Mouse (Mus musculus) forebrain, embryonic 15.5 days (tissue): Measurements from ENCODE around the gene Txndc11. TPM values are rescaled to one million over a fixed set of nuclear protein-coding genes. Genes with fewer than 3 reads are reported as not detected.

Experiments
- ATAC-seq: fragments of 200-750 bp; cut with Nextera tagmentation; replicated peaks from 2 replicates; pipeline ENCODE4 v1.8.0; 2017; ENCODE audit warnings: mild to moderate bottlenecking, moderate TSS enrichment, moderate library complexity
- H3K27ac ChIP-seq: fragments of 300-500 bp; sonication (generic); replicated peaks from 2 replicates; pipeline ENCODE4 v1.5.1; 2015; ENCODE audit warnings: mild to moderate bottlenecking, inconsistent platforms
- H3K27me3 ChIP-seq: fragments of 300-500 bp; sonication (generic); 2 replicates; pipeline ENCODE4 v1.6.1; 2015; ENCODE audit warnings: inconsistent platforms
- H3K36me3 ChIP-seq: fragments of 300-500 bp; sonication (generic); 2 replicates; pipeline ENCODE4 v1.6.1; 2015; ENCODE audit warnings: mild to moderate bottlenecking, inconsistent platforms
- H3K4me1 ChIP-seq: fragments of 300-500 bp; sonication (generic); 2 replicates; pipeline ENCODE4 v1.6.1; 2015; ENCODE audit warnings: inconsistent platforms
- H3K4me2 ChIP-seq: fragments of 300-500 bp; sonication (generic); replicated peaks from 2 replicates; pipeline ENCODE4 v1.6.1; 2015; ENCODE audit warnings: mild to moderate bottlenecking, inconsistent platforms
- H3K4me3 ChIP-seq: fragments of 300-500 bp; sonication (generic); 2 replicates; pipeline ENCODE4 v1.5.1; 2015; ENCODE audit warnings: mild to moderate bottlenecking, inconsistent platforms
- H3K9ac ChIP-seq: fragments of 300-500 bp; sonication (generic); replicated peaks from 2 replicates; pipeline ENCODE4 v1.6.1; 2015; ENCODE audit warnings: mild to moderate bottlenecking, inconsistent platforms
- H3K9me3 ChIP-seq: fragments of 300-500 bp; sonication (generic); 2 replicates; pipeline ENCODE4 v1.6.1; 2016; ENCODE audit warnings: inconsistent platforms
- WGBS: fragments of 180-500 bp; shearing (Covaris S2); methylation state at CpG from one replicate; pipeline ENCODE4 v1.1.7; 2015; ENCODE audit warnings: mixed read lengths; 5-methylcytosine and 5-hydroxymethylcytosine counted together
- polyA plus RNA-seq: library from polyadenylated mRNA; unstranded; fragments of >200 nt; fragmentation: Nextera tagmentation; extraction: Ambion mirVana; gene quantifications from 2 replicates; pipeline ENCODE4 v1.2.1, GENCODE M21; 2015

Txndc11 gene
- polyA plus RNA-seq, 1 experiment from 2014 or later, result 34.4 TPM

DNA sequence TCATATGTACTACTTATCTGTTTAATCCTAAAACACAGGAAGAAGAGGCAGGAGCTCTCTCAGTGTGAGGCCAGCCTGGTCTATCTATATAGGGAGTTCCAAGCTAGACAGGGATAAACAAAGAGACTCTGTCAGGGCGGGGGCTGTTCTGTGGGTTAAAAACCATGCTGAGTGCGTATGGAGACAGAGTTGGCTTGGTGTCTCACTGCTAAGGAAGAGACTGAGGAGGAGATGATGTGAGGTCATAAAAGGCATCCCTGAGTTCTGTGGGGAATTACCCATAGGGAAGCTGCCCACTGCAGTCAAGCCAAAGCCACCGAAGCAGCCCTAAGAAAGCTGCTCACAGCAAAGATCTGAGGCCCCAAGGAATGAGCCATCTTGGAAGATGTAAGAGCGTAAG is 73.8 kb downstream of the Txndc11 start, which contains the start of gene Snn:
TSS of gene Snn (plus strand) at position 301 of the 400 bp plus-strand sequence.
- H3K9ac ChIP-seq, result no peak within 1 kb of the TSS
- H3K4me1 ChIP-seq, result peaks cover 25% of the 10 kb centered on the region
- 94% methylated on average over 4 of the region's 4 CpGs for WGBS
- no peak for ATAC-seq
- H3K27ac ChIP-seq, result no peak within 1 kb of the TSS
- H3K4me2 ChIP-seq, result no peak within 1 kb of the TSS
- H3K9me3 ChIP-seq, result no peaks in the 10 kb centered on the region
- H3K4me3 ChIP-seq, result no peak within 1 kb of the TSS
- no peaks in the 10 kb centered on the region for H3K36me3 ChIP-seq
- H3K27me3 ChIP-seq, result no peaks in the 10 kb centered on the region

- Histone ChIP-seq H3K9ac (no peak overlapping the region), H3K27me3 (no peaks in the 10 kb centered on the region), H3K36me3 (no peaks in the 10 kb centered on the region), H3K4me2 (no peak overlapping the region), H3K4me3 (no peak overlapping the region), H3K9me3 (no peaks in the 10 kb centered on the region), H3K27ac (no peak overlapping the region), H3K4me1 (no peaks in the 10 kb centered on the region)
- WGBS, result 66% methylated on average over 5 of the region's 5 CpGs
- ATAC-seq, result no peak
These were observed 78.5 kb downstream of the Txndc11 start for GRCm38 (mm10) chr16:11055916-11056315.

DNA sequence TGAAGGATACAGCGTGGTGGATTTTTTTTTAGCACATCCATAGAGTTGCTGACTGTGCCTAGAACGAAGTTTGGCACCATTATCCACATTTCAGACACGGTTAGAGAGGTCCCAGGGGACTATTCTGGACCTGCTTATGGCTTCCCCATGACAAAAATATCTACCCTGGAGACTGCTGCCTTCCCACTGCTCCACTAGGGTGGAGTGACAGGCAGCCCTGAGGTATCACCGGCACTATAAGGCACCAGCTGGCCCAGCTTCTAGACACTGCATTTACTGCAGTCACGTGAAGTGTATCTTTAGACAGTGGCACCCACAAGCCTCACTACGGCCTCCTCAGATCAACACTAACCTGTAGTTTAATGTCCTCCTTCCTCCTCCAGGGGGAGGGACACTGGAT is 79.6 kb downstream of the Txndc11 start:
- Histone ChIP-seq H3K9ac (no peak overlapping the region), H3K27me3 (no peaks in the 10 kb centered on the region), H3K4me1 (no peaks in the 10 kb centered on the region), H3K4me3 (no peak overlapping the region), H3K36me3 (no peaks in the 10 kb centered on the region), H3K4me2 (no peak overlapping the region), H3K9me3 (no peaks in the 10 kb centered on the region), H3K27ac (no peak overlapping the region)
- no peak for ATAC-seq
- 90% methylated on average over 6 of the region's 6 CpGs for WGBS

DNA sequence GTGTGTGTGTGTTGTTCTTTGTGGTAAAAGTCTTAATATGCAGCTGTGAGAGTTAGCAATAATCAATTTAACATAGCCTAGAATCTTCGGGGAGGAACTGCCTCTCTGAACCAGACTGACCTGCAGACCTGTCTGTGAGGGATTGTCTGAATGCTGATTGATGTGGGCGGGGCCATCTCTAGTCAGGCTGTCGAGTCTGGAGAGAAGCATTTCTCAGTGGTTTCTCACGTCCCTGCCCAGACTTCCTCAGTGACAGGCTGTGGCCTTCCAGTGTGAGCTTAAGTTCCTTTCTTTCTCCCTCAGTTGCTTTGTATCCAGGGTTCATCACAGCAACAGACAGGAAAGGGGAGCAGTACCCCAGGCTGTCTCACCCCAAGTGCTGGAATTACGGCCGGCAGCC is 80.0 kb downstream of the Txndc11 start:
- H3K36me3 ChIP-seq, result no peaks in the 10 kb centered on the region
- no peak overlapping the region for H3K27ac ChIP-seq
- no peak for ATAC-seq
- 72% methylated on average over 6 of the region's 6 CpGs for WGBS
- H3K4me2 ChIP-seq, result no peak overlapping the region
- no peaks in the 10 kb centered on the region for H3K4me1 ChIP-seq
- no peaks in the 10 kb centered on the region for H3K27me3 ChIP-seq
- no peak overlapping the region for H3K9ac ChIP-seq
- no peaks in the 10 kb centered on the region for H3K9me3 ChIP-seq
- no peak overlapping the region for H3K4me3 ChIP-seq

DNA sequence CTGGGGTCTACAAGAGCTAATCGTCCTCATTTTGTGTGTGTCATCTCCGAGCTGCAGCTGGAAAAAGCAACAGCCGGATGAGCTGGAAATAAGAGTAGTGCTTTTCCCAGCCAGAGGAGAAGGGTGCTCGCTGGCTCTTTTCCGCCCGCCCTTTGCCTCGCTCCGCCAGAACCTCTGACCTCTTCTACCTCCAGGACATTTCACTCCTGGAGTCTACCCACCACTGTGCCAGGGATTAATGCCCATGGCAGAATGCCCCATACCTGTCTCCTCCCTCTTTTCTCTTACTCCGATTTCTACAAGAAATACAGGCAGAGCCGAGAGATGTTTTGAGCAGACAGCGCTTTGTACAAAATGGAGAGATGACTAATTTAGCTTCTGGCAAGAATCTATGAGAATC is 83.3 kb downstream of the Txndc11 start:
- ATAC-seq, result no peak
- 89% methylated on average over 11 of the region's 11 CpGs for WGBS
- no peaks in the 10 kb centered on the region for H3K27me3 ChIP-seq
- no peak overlapping the region for H3K27ac ChIP-seq
- no peaks in the 10 kb centered on the region for H3K36me3 ChIP-seq
- no peak overlapping the region for H3K4me3 ChIP-seq
- no peak overlapping the region for H3K9ac ChIP-seq
- H3K9me3 ChIP-seq, result no peaks in the 10 kb centered on the region
- H3K4me2 ChIP-seq, result no peak overlapping the region
- no peaks in the 10 kb centered on the region for H3K4me1 ChIP-seq

DNA sequence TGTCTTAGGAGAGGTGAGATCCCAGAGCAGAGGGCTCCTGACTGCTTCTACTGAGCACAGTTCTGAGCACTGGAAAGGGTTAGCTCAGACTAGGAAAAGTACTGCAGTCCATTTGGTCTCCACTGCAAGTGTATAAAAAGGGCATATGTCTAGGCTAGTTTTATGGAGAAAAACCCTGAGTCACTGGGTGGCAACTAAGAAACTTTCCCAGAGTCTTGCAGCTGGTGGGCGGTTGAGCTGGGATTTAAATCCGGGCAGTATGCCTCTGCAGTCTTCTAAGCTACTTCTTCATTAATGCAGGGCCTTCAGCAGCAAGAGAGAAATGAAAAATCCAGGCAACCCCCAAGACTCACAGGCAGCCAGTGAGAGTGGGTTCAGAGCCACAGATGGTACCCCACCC is 84.2 kb downstream of the Txndc11 start:
- no peaks in the 10 kb centered on the region for H3K27me3 ChIP-seq
- H3K4me1 ChIP-seq, result no peaks in the 10 kb centered on the region
- no peaks in the 10 kb centered on the region for H3K9me3 ChIP-seq
- 72% methylated on average over 2 of the region's 2 CpGs for WGBS
- no peak overlapping the region for H3K27ac ChIP-seq
- no peak for ATAC-seq
- H3K4me3 ChIP-seq, result no peak overlapping the region
- no peaks in the 10 kb centered on the region for H3K36me3 ChIP-seq
- H3K4me2 ChIP-seq, result no peak overlapping the region
- no peak overlapping the region for H3K9ac ChIP-seq

DNA sequence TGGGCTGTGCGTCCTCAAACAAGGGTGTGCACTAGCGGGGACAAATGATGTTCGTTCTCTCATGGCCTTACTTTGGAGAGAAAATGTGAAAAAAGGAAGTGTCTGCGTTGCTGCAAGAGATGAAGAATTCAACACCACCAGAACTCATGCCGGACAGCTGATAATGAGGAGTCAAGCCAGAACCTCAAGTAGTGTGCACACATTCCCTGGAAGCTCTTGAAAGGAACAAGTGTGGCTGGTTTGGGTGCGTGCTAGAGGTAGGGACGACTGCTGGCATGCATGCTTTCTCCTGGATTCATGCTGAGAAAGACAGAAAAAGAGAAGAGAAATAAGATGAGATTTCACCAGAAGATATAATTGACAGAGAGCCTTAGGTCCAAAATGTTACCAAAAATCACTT is 87.3 kb downstream of the Txndc11 start:
- no peak for ATAC-seq
- Histone ChIP-seq H3K27ac (no peak overlapping the region), H3K4me1 (no peaks in the 10 kb centered on the region), H3K4me2 (no peak overlapping the region), H3K9me3 (no peaks in the 10 kb centered on the region), H3K9ac (no peak overlapping the region), H3K4me3 (no peak overlapping the region), H3K27me3 (no peaks in the 10 kb centered on the region), H3K36me3 (no peaks in the 10 kb centered on the region)
- WGBS, result 89% methylated on average over 7 of the region's 7 CpGs

GRCm38 (mm10) chr16:11046437-11046836 is 88.0 kb downstream of the Txndc11 start:
- no peak overlapping the region for H3K27ac ChIP-seq
- 86% methylated on average over 7 of the region's 7 CpGs for WGBS
- no peak overlapping the region for H3K4me2 ChIP-seq
- H3K4me1 ChIP-seq, result no peaks in the 10 kb centered on the region
- H3K36me3 ChIP-seq, result no peaks in the 10 kb centered on the region
- H3K27me3 ChIP-seq, result no peaks in the 10 kb centered on the region
- no peaks in the 10 kb centered on the region for H3K9me3 ChIP-seq
- ATAC-seq, result no peak
- H3K4me3 ChIP-seq, result no peak overlapping the region
- H3K9ac ChIP-seq, result no peak overlapping the region

DNA sequence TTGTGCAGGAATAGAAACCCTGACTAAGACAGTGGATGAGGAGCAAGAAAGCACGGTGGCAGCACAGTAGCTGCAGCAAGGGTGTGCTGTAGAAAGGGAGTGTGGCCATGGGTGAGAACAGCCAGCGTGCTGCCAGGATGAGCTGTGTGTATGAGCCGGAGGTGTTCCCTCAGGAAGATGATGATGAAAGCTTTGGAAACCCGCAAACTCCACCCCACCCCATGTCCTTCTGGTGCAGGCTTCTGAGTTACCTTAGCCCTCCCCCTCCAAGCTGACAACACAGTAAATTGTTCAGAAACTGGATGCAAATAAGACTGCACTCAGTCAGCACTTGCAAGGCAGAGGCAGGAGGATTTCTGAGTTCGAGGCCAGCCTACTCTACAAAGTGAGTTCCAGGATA is 91.2 kb downstream of the Txndc11 start:
- no peak overlapping the region for H3K4me2 ChIP-seq
- H3K9me3 ChIP-seq, result no peaks in the 10 kb centered on the region
- H3K4me3 ChIP-seq, result no peak overlapping the region
- H3K27me3 ChIP-seq, result no peaks in the 10 kb centered on the region
- no peaks in the 10 kb centered on the region for H3K36me3 ChIP-seq
- WGBS, result 89% methylated on average over 5 of the region's 5 CpGs
- ATAC-seq, result no peak
- H3K9ac ChIP-seq, result no peak overlapping the region
- no peak overlapping the region for H3K27ac ChIP-seq
- H3K4me1 ChIP-seq, result no peaks in the 10 kb centered on the region

- Histone ChIP-seq H3K27me3 (no peaks in the 10 kb centered on the region), H3K4me3 (no peak overlapping the region), H3K36me3 (no peaks in the 10 kb centered on the region), H3K9me3 (no peaks in the 10 kb centered on the region), H3K9ac (no peak overlapping the region), H3K4me1 (no peaks in the 10 kb centered on the region), H3K27ac (no peak overlapping the region), H3K4me2 (no peak overlapping the region)
- WGBS, result 77% methylated on average over 2 of the region's 2 CpGs
- ATAC-seq, result no peak
These were observed 93.8 kb downstream of the Txndc11 start for GRCm38 (mm10) chr16:11040603-11041002.

GRCm38 (mm10) chr16:11035790-11036431 is 98.5 kb downstream of the Txndc11 start:
- no peaks in the 10 kb centered on the region for H3K36me3 ChIP-seq
- H3K27ac ChIP-seq, result no peak overlapping the region
- no peaks in the 10 kb centered on the region for H3K4me1 ChIP-seq
- no peak overlapping the region for H3K4me3 ChIP-seq
- no peaks in the 10 kb centered on the region for H3K27me3 ChIP-seq
- no peaks in the 10 kb centered on the region for H3K9me3 ChIP-seq
- 25% methylated on average over 15 of the region's 15 CpGs for WGBS
- no peak overlapping the region for H3K9ac ChIP-seq
- peak; percentile 70 for ATAC-seq
- H3K4me2 ChIP-seq, result no peak overlapping the region

DNA sequence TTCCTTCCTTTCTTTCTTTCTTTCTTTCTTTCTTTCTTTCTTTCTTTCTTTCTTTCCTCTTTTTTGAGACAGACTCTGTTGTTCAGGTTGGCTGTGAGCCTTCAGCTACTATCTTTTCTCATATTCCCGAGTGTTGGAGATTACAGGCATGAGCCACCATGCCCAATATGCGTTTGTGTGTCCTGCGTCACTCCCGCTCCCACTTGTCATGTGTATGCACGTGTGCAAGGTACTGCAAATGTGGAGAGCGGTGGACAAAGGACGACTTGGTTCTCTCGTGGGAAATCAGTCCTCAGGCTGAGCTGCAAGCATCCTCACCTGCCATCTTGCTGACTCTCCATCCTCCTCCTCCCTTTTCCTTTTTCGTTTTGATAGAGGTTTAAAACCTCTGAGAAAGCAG is 99.2 kb downstream of the Txndc11 start:
- no peak for ATAC-seq

DNA sequence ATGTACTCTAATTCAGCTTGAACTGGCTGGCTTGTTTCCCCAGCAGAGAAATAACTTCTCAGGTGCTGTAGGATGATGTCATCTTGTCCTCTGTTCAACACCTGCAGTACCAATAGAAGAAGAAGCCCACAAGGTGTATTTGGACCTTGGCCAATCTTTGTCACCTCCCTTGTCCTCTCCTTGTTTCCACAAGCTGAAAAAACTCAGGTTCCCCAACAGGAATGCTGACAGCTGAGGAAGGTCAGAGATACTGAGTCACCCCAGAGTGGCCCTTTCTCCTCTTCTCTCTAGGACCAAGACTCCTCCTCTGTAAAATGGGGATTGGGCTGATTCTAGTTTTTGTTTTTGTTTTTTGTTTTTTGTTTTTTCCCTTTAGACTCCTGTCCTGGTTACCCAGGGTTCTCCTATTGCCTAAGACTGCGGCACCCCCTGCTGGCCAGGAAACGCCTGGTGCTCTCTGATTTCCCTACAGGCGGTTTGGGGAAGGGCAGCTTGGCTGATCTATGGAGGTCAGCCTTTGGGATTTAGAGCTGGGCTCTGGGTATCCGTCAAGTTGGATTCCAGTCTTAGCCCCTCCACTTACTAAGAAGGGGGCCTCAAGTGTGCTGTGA is 100.2 kb downstream of the Txndc11 start:
- no peak overlapping the region for H3K27ac ChIP-seq
- H3K9me3 ChIP-seq, result no peaks in the 10 kb centered on the region
- 2% methylated on average over 4 of the region's 4 CpGs for WGBS
- no peak overlapping the region for H3K4me2 ChIP-seq
- H3K4me3 ChIP-seq, result no peak overlapping the region
- no peaks in the 10 kb centered on the region for H3K4me1 ChIP-seq
- H3K36me3 ChIP-seq, result no peaks in the 10 kb centered on the region
- no peak overlapping the region for H3K9ac ChIP-seq
- no peaks in the 10 kb centered on the region for H3K27me3 ChIP-seq
- ATAC-seq, result peak; percentile 57

More for the DNA sequence above, 99.2 kb downstream of the Txndc11 start:
- Histone ChIP-seq H3K9me3 (no peaks in the 10 kb centered on the region), H3K4me3 (no peak overlapping the region), H3K27ac (no peak overlapping the region), H3K36me3 (no peaks in the 10 kb centered on the region), H3K4me2 (no peak overlapping the region), H3K27me3 (no peaks in the 10 kb centered on the region), H3K4me1 (no peaks in the 10 kb centered on the region), H3K9ac (no peak overlapping the region)
- WGBS, result 81% methylated on average over 9 of the region's 9 CpGs
